Mouse (Mus musculus) liver, postnatal 0 days (tissue): ENCODE results near the gene Exosc6.

Experiments used
- CTCF ChIP-seq: sonication (generic); IDR thresholded peaks from 2 replicates; pipeline ENCODE4 v1.5.1; 2016; ENCODE audit warnings: antibody characterized with exemption, low read depth
- EP300 ChIP-seq: IDR thresholded peaks from 2 replicates; pipeline ENCODE4 v1.6.1; 2016; ENCODE audit warnings: antibody characterized with exemption, low read depth, mild to moderate bottlenecking

GRCm38 (mm10) chr8:111030045-111030444 is 26.1 kb upstream of the Exosc6 start:
- TF ChIP-seq EP300 = no peak
- TF ChIP-seq CTCF = no peak
